ENCODE assay signal across 19 mouse cellular contexts in genomic region chr6:6875676-6876075, GRCm38 (mm10). TPM values are rescaled to one million over a fixed set of nuclear protein-coding genes. Genes with fewer than 3 reads are reported as not detected.
A peak's percentile ranks its signal among the peaks of the same experiment; 100 is the strongest.
DNase-seq lines count a peak whose midpoint lies in the region; ATAC-seq and TF ChIP-seq lines count a peak whose summit lies in the region.
"Had no signal": no experiment of that assay in that cellular context is flagged by ENCODE, and none has a peak within 500 bp of the region (broad histone marks: within the 10 kb centered on the region; RNA-seq: fewer than 3 reads in every experiment).

No protein-coding gene starts in this region.

- H3K9me3 ChIP-seq in heart, postnatal 0 days (replicated peaks; ENCODE audit: control insufficient read depth, low read length), result no peaks in the 10 kb centered on the region
- no peaks in the 10 kb centered on the region for H3K9me3 ChIP-seq in forebrain, embryonic 14.5 days (replicated peaks; ENCODE audit: control insufficient read depth, low read length)
- H3K9me3 ChIP-seq in midbrain, embryonic 16.5 days (replicated peaks; ENCODE audit: control insufficient read depth, low read length, poor library complexity, severe bottlenecking), result no peaks in the 10 kb centered on the region

- ATAC-seq in heart, postnatal 0 days (ENCODE audit: insufficient read depth, low read depth), result no peak
- no peak for ATAC-seq in forebrain, embryonic 14.5 days
- no peak for ATAC-seq in midbrain, embryonic 16.5 days
- ATAC-seq: Patski had no signal

- H3K9ac ChIP-seq in heart, postnatal 0 days (replicated peaks; ENCODE audit: low read depth, low read length), result no peak overlapping the region
- H3K9ac ChIP-seq in forebrain, embryonic 14.5 days (ENCODE audit: low read length), result peak overlapping the region; percentile 87
- no peak overlapping the region for H3K9ac ChIP-seq in midbrain, embryonic 16.5 days (ENCODE audit: low read depth, low read length)

- no peak overlapping the region for H3K27ac ChIP-seq in heart, postnatal 0 days (ENCODE audit: low read depth)
- peak overlapping the region; percentile 95 for H3K27ac ChIP-seq in forebrain, embryonic 14.5 days (ENCODE audit: low read depth, low read length)
- H3K27ac ChIP-seq in midbrain, embryonic 16.5 days (ENCODE audit: low read length), result peak overlapping the region; percentile 6; the same call in 1 of the 2 replicates
- no peak overlapping the region for H3K27ac ChIP-seq in left cerebral cortex, adult 2 months
- H3K27ac ChIP-seq: gastrocnemius, adult 2 months; layer of hippocampus, adult 2 months had no signal

- peaks cover 100% of the 10 kb centered on the region for H3K27me3 ChIP-seq in heart, postnatal 0 days (ENCODE audit: control insufficient read depth, insufficient read depth, low read length)
- H3K27me3 ChIP-seq in forebrain, embryonic 14.5 days (replicated peaks; ENCODE audit: control insufficient read depth, insufficient read depth, low read length), result peaks cover 71% of the 10 kb centered on the region
- H3K27me3 ChIP-seq in midbrain, embryonic 16.5 days (ENCODE audit: control insufficient read depth, insufficient read depth, low read depth, low read length), result peaks cover 39% of the 10 kb centered on the region
- H3K27me3 ChIP-seq: Patski had no signal

- 13% methylated on average over 9 of the region's 9 CpGs for WGBS in heart, postnatal 0 days
- WGBS in forebrain, embryonic 14.5 days, result 1% methylated on average over 9 of the region's 9 CpGs
- 1% methylated on average over 9 of the region's 9 CpGs for WGBS in midbrain, embryonic 16.5 days

- TF ChIP-seq CTCF in heart, postnatal 0 days (IDR thresholded peaks at IDR 0.05; ENCODE audit: low read depth), result no peak
- no peak for TF ChIP-seq CTCF in left cerebral cortex, adult 2 months (IDR thresholded peaks at IDR 0.05)

- H3K36me3 ChIP-seq in heart, postnatal 0 days (replicated peaks; ENCODE audit: control insufficient read depth, insufficient read depth, low read length), result no peaks in the 10 kb centered on the region
- H3K36me3 ChIP-seq in forebrain, embryonic 14.5 days (ENCODE audit: control insufficient read depth, insufficient read depth, low read length), result peaks cover 2% of the 10 kb centered on the region; the same call in 1 of the 2 replicates
- no peaks in the 10 kb centered on the region for H3K36me3 ChIP-seq in midbrain, embryonic 16.5 days (ENCODE audit: control insufficient read depth, insufficient read depth, low read length)

- H3K4me3 ChIP-seq in heart, postnatal 0 days (ENCODE audit: low read depth, low read length), result 0 out of 2 replicates have a peak overlapping the region, but pooled peaks have one; percentile 0
- peak overlapping the region; percentile 61 for H3K4me3 ChIP-seq in forebrain, embryonic 14.5 days (ENCODE audit: low read depth, low read length)
- no peak overlapping the region for H3K4me3 ChIP-seq in midbrain, embryonic 16.5 days (ENCODE audit: low read depth, low read length)
- no peak overlapping the region for H3K4me3 ChIP-seq in left cerebral cortex, adult 2 months
- H3K4me3 ChIP-seq: gastrocnemius, adult 2 months; layer of hippocampus, adult 2 months had no signal

- H3K4me2 ChIP-seq in heart, postnatal 0 days (ENCODE audit: low read depth, low read length), result no peak overlapping the region
- H3K4me2 ChIP-seq in forebrain, embryonic 14.5 days (ENCODE audit: low read length), result peak overlapping the region; percentile 75
- peak overlapping the region; percentile 21 for H3K4me2 ChIP-seq in midbrain, embryonic 16.5 days (ENCODE audit: low read length)

- DNase-seq in heart, postnatal 0 days (ENCODE audit: low spot score), result no peak
- DNase-seq in heart, adult 9 months (ENCODE audit: low spot score in 2 of 2), result no peak
- peak; percentile 41 for DNase-seq in embryo, embryonic 9.5 days (ENCODE audit: extremely low spot score)
- DNase-seq in forebrain, embryonic 14.5 days (ENCODE audit: low spot score), result peak; percentile 28
- no peak for DNase-seq in left cerebral cortex, adult 2 months (ENCODE audit: extremely low spot score in 1 of 2, low spot score in 2 of 2)
- no peak for DNase-seq in kidney, postnatal 36 days
- DNase-seq in layer of hippocampus, postnatal 36 days, result no peak
- DNase-seq: cerebellum, adult 11 months; cerebellum, postnatal 36 days; gastrocnemius, adult 2 months; heart, postnatal 14 days; lung, adult 2 months had no signal

- TF ChIP-seq EP300 in heart, postnatal 0 days (IDR thresholded peaks at IDR 0.05; ENCODE audit: low read depth), result no peak

- intact Hi-C loops in left cerebral cortex, adult 2 months (cut with DNase I), result no loop called here

- no peaks in the 10 kb centered on the region for H3K4me1 ChIP-seq in heart, postnatal 0 days (ENCODE audit: control insufficient read depth, insufficient read depth)
- H3K4me1 ChIP-seq in forebrain, embryonic 14.5 days (ENCODE audit: control insufficient read depth, insufficient read depth, low read length), result no peaks in the 10 kb centered on the region
- H3K4me1 ChIP-seq in midbrain, embryonic 16.5 days (ENCODE audit: control insufficient read depth, insufficient read depth, low read length), result peaks cover 1% of the 10 kb centered on the region; the same call in 1 of the 2 replicates

RNA-seq across cellular contexts. Expression of gene Dlx5, which starts 6.2 kb away (rescaled TPM):
- 0.58 TPM in 1 of 2 replicates, not detected in the other for total RNA-seq in heart, postnatal 0 days (2014; rRNA removed; ENCODE audit: low replicate concordance)
- 0.68 and 0.97 TPM in 2 replicates for polyA plus RNA-seq in heart, postnatal 0 days (2015; fragmentation: Nextera tagmentation; extraction: Ambion mirVana)
- polyA plus RNA-seq in forebrain, embryonic 14.5 days (2014; fragmentation: Nextera tagmentation; extraction: Ambion mirVana), result 55.7 and 77.2 TPM in 2 replicates
- polyA plus RNA-seq in midbrain, embryonic 16.5 days (2015; fragmentation: Nextera tagmentation; extraction: Ambion mirVana), result 9.7 and 20.7 TPM in 2 replicates
- total RNA-seq in left cerebral cortex, adult 2 months (2021), result 1 to 10 TPM; 5.6 to 8.9 TPM
- 1 to 10 TPM; 4.7 to 5.8 TPM for total RNA-seq in layer of hippocampus, postnatal 36 days (2021)
- total RNA-seq: gastrocnemius, adult 2 months; liver, adult 2 months had no signal
- polyA plus RNA-seq: liver, adult 2 months; lung, adult 2 months; urinary bladder, adult 2 months had no signal

RNA-seq across cellular contexts. Expression of gene Dlx6, which starts 12.5 kb away (rescaled TPM):
- not detected in 2 replicates for total RNA-seq in heart, postnatal 0 days (2014; rRNA removed; ENCODE audit: low replicate concordance)
- not detected in 2 replicates for polyA plus RNA-seq in heart, postnatal 0 days (2015; fragmentation: Nextera tagmentation; extraction: Ambion mirVana)
- 4.4 and 5.8 TPM in 2 replicates for polyA plus RNA-seq in forebrain, embryonic 14.5 days (2014; fragmentation: Nextera tagmentation; extraction: Ambion mirVana)
- 1.3 and 3.0 TPM in 2 replicates for polyA plus RNA-seq in midbrain, embryonic 16.5 days (2015; fragmentation: Nextera tagmentation; extraction: Ambion mirVana)
- total RNA-seq in left cerebral cortex, adult 2 months (2021), result 10 to 100 TPM in 1 of 2 experiments, 1 to 10 TPM in 1; 9.1 to 11.1 TPM
- 1 to 10 TPM; 5.6 to 9.3 TPM for total RNA-seq in layer of hippocampus, postnatal 36 days (2021)
- total RNA-seq: gastrocnemius, adult 2 months; heart, adult 8-10 months; heart, postnatal 14 days; liver, adult 2 months had no signal
- polyA plus RNA-seq: kidney, embryonic 16.5 days; liver, adult 2 months; lung, adult 2 months; urinary bladder, adult 2 months had no signal

Comparison
In these comparisons a context has a peak if more than half of its experiments do, and no peak if none do; other contexts are left out.
1. DNase-seq: peak in embryo, embryonic 9.5 days (single experiment) and forebrain, embryonic 14.5 days (single experiment); none in heart, postnatal 0 days (single experiment), heart, adult 9 months (0 of 2), left cerebral cortex, adult 2 months (0 of 2), kidney, postnatal 36 days (0 of 2) and layer of hippocampus, postnatal 36 days (0 of 2).
2. H3K27ac ChIP-seq: peak in forebrain, embryonic 14.5 days (single experiment) and midbrain, embryonic 16.5 days (single experiment); none in heart, postnatal 0 days (single experiment) and left cerebral cortex, adult 2 months (single experiment).
3. H3K4me3 ChIP-seq: peak in heart, postnatal 0 days (single experiment) and forebrain, embryonic 14.5 days (single experiment); none in midbrain, embryonic 16.5 days (single experiment) and left cerebral cortex, adult 2 months (single experiment).